Mouse (Mus musculus) thymus, postnatal 10 days (tissue): Measurements from ENCODE around the gene Zfp346.
A peak's percentile ranks its signal among the peaks of the same experiment; 100 is the strongest.

Source experiments
- DNase-seq, 2 experiments: peaks; one replicate each; pipeline ENCODE4 v3.0.0; 2021; ENCODE audit warnings: low spot score in 2 of 2

The Zfp346 gene

DNA sequence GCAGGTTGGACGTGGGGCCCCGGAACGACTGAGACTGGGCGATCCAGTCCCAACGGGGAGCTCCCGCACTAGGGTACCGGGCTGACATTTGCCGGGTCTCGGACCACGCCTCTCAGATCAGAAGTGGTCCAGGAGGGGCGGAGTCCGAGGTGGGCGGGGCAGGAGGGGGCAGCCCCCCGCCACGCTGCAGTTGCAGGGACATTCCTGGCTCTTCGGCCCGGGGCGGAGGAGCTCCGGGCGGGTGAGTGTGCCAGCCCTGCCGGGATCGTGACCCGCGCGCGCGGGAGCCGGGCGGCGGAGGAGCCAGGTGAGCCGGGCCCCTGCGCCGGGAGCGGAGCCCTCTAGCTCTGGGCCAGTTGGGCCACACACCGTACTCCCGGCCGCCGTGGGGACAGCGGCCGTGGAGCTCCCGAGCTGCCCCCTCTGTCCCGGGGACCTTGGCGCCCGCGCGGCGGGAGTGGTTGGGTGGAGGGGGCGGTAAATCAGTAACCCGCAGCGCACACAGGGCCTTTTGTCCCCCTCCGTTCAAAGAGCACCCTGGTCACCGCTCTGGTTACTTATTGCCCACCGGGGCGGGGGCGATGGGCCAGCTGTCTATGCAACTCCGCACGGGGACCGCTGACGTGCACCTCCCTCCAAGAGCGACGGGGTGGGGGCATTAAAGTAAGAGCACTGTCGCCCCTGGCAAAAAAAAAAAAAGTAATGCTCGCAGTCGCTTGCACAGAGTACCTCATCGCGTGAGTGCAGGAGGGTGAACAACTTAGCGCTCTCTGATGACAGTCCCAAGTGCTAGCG, 47.7 kb downstream of the Zfp346 start, which contains the start of gene Fgfr4:
Fgfr4 (plus strand) TSS at position 20 of the 795 bp plus-strand sequence.
- DNase-seq: no peak

DNA sequence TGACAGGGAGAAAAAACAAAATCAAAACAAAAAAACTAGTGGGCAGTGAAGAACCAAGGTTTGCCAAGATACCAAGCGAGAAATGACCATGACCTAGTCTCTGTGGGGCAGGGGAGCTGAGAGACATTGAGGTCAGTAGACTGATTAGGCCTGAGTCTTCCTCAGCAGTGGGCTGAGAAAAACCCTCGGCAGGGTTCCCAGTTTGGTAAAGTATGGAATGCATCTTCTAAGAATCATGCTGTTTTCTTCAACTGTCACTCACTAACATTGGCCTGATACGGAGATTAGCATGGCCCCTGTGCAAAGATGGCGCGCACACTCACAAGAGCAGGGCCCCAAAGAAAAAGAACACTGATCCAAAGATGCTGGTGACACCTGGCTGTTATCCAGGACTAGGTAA, 48.8 kb downstream of the Zfp346 start:
- DNase-seq: no peak

DNA sequence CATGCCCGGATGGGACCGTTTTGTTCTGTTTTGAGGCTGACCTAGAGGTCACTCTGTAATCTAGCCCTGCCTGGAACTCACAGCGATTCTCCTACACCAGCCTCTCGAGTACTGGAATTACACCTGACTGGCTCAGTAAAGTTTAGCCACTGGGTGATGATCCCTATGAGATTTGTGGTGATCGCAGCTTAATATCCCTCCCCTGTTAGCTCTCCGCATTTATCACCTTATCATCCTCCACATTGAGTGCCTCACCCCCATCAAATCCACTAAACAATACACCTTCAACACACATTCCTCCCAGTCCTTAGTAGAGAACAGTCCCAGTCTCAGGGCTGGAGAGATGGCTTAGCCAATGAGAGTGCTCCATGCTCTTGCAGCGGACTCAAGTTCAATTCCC, 57.3 kb downstream of the Zfp346 start:
- no peak for DNase-seq

DNA sequence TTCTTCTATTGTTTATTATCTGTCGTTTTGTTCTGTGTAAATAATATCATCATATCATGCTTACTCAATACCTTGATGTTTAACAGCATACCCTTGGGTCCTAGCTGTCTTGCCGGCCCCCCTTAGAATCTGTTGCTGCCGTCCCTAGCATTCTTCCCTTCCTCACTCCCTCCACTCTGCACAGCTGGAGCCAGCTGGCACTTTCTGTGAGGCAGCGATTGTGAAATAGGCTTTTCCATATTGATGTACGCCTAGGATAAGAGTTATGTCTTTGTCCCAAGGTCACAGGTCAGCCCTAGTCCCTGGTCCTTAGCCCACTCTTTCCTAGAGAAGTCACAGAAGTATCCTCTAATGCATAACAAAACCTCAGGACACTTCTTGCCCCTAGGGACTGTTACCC, 58.4 kb downstream of the Zfp346 start:
- no peak for DNase-seq

DNA sequence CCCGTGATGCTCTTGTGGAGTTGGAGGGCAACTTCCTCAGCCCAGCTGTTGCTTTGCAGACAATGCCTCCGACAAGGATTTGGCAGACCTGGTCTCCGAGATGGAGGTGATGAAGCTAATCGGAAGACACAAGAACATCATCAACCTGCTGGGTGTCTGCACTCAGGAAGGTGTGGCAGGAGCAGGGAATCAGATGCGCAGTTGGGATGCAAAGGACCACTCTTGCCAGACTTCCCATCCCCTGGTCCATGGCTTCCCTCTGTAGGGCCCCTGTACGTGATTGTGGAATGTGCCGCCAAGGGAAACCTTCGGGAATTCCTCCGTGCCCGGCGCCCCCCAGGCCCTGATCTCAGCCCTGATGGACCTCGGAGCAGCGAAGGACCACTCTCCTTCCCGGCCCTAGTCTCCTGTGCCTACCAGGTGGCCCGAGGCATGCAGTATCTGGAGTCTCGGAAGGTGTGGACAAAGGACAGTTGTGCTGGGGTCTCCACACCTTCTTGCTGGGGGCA, 60.8 kb downstream of the Zfp346 start:
- DNase-seq: no peak

DNA sequence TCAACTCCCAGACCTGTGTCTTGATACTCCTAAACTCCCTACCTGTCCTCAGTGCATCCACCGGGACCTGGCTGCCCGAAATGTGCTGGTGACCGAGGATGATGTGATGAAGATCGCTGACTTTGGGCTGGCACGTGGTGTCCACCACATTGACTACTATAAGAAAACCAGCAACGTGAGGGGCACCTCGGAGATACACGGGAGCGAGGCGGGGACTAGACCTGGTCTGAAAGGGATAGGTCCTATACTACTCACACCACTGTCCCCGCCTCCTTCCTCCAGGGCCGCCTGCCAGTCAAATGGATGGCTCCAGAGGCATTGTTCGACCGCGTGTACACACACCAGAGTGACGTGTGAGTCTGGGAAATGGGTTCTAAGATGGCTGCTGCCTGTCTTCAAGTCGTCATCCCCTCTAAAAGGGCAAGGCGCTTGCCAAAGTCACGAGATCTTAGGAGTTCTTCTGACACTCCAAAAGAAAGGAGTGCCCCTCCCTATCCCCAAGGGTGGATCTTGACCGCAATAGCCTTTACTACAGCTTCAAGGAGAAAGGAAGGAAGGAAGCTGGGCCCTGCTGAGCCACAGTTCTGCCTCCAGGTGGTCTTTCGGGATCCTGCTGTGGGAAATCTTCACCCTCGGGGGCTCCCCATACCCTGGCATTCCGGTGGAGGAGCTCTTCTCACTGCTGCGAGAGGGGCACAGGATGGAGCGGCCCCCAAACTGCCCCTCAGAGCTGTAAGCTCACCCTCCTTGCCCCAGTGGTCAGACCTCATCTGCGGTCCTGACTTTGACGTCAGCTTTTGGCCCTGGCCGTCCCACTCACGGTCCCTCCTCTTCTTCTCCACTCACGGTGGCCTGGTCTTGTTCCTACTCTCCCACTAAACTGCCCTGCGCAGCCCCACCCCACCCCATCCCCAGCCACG, 62.0 kb downstream of the Zfp346 start:
- DNase-seq: no peak

DNA sequence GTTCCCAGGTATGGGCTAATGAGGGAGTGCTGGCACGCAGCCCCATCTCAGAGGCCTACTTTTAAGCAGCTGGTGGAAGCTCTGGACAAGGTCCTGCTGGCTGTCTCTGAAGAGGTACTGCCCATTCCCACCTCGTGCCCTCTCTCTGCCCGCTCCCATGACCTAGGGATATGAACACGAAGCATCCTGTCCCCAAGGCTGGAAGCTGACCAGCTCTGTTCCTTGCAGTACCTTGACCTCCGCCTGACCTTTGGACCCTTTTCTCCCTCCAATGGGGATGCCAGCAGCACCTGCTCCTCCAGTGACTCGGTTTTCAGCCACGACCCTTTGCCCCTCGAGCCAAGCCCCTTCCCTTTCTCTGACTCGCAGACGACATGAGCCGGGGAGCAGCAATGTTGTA, 62.7 kb downstream of the Zfp346 start:
- no peak for DNase-seq

DNA sequence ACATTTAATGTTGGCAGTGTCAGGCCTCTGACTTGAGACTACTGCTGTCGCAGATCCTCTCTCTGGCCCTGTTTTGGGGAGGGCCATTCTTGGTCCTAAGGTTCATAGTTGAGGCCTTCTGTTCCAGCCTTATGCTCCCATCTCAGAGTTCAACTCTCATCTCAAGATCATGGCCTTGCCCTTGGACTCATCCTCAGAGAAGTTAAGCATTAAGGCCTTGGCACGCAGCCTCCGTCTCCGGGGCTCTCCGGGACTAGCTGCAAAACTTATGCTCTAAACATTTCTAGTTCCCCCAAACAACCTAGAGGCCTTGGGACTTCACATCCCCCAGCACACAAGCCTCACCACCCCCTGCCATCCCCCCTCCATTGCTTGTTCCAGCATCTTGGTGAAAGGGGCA, 63.1 kb downstream of the Zfp346 start:
- no peak for DNase-seq

DNA sequence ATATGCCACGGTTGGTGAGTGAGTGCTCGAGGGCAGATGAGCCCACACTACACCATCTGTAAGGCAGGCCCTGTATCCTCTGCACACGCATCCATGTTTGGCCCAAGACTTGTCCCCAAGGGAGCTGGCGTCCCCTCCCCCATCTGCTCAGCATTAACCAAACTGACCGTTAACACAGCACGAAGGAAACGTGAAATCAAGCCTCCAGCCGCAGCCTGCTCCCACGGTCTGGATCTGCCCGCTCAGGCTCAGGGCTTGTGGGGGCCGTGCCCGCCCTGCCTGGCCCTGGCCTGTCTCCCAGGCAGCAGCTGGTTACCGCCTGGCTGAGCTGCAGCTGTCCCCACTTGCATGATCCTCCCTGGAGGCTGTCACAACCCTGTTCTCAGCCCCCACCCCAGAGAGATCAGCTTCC, 63.9 kb downstream of the Zfp346 start:
- no peak for DNase-seq

DNA sequence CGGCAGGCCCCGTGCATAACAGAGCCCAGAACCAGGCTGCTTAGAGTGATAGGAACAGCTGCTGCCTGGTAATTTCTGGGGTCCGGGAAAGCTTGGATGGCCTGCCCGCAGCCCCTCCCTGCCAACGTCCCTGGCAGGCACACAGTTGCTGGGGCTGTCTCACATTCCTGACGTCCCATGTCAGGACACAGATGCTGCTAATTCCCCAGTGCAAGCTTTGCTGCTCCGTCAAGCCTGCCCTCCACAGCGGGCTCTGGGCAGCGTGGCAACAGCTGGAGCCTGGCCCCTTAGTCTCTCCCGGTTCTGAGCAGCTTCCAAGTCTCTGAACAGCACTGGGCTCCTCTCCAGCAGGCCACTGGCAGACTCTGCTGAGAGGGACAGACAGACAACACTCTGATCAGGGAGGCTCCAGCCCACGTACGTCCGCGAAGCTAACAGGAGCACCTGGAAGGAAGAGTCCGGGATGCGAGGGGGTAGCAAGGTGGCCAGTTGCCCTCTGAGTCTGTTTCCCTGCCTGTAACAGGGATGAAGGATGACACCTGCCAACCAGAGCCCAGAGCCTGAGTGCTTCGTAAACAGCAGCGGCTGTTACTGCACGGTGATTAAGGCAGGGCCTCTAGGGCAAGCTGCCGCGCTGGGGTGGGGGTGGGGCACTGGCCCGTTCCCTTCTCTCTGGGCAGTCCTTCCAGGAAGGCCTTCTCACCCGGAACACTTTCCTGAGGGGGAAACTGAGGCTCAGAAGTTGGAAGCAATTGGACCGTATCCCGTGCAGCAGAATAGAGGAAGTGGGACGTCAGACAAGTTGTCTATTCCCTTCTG, 66.6 kb downstream of the Zfp346 start:
- DNase-seq: no peak

DNA sequence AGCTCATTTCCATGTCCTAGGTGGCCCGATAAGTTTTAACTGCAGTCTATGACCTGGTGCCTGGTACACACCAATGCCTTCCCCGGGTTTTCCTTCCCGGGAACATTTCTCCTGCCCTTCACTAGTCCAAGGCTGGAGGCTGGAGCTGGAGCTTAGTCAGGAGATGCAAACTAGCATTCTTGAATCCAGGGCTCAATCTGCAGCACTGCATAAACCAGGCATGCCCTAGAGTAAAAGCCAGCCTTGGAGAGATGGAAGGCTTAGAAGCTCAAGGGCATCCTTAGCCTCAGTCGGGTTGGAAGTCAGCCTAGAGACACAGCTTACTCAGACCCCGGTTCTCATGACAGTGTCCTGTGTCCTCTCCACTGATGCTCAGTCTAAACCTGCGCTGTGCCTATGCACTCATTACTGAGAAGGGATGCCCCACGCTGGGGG, 67.2 kb downstream of the Zfp346 start:
- no peak for DNase-seq

DNA sequence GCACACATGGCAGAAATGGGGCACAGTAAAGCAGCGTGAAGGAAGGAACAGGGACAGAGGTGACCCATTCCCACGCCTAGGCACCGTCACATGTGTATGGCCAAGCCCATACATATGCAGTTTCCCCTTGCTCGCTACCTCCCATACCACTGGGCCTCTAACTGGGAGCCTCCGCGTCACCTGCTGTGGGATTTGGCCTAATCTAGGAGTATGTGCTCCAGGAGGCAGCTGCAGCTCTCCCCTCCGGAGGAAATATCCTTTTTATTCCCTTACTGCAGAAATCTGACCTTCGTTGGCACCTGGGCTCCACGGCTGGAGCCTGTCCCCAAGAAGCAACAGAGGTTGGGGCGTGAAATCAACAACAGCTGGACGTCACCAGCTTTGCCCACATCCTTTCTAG, 69.2 kb downstream of the Zfp346 start:
- no peak for DNase-seq

DNA sequence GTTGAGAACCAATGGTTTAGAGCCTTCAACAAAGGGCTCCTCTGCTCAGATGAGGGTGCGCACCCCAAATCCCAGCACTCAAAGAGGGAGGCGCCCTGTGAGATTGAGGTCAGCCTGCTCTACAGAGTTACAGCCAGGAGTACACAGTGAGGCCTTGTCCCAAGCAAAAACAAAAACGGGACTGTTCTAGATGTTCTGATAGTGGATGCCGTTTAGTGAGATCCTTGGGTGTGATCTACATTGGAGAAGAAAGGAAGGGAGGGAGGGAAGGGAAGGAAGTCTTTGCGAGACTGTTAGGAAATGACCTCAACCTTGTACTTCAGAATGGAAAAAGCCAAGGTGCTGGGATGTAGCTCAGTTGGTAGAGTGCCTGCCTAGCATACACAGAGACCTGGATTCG, 71.2 kb downstream of the Zfp346 start:
- no peak for DNase-seq

DNA sequence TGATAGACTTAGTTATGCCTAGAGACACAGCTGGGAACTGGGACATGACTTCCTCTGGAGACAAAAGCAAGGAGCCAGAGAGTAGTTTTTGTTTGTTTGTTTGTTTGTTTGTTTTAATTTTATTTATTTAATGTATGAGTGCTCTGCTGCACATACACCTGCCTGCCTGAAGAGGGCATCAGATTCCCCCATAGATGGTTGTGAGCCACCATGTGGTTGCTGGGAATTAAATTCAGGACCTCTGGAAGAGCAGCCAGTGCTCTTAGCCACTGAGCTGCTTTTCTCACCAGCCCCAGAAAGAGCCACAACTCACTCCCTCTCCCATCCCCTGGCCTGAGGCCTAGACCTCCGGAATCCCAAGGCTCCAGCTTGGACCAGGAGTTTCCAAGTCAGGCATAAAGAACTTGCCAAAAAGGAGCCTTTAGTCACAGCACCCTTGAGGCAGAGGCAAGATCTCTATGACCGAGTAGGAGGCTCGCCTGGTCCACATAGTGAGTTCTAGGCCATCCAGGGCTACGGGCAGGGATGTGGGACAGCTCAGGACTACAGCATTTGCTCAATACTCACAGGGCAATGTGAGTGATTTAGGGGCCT, 72.9 kb downstream of the Zfp346 start:
- DNase-seq: no peak

DNA sequence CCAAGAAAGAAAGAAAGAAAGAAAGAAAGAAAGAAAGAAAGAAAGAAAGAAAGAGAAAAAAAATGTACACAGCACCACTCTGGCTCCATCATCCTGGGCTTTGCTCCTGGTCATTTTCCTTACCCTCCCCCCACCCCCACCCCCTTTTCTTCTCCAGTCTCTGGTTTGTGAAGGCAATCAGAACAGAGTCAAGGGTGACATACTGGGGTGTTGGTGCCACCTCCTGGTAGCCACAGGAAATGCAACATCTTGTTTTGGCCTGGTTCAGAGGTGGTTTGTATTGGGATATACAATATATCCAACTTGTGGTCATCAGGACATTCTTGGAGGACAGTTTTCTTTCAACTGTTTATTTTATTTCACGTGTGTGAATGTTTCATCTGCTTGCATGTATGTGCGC, 73.4 kb downstream of the Zfp346 start:
- peak; percentile 35 to 60 for DNase-seq

DNA sequence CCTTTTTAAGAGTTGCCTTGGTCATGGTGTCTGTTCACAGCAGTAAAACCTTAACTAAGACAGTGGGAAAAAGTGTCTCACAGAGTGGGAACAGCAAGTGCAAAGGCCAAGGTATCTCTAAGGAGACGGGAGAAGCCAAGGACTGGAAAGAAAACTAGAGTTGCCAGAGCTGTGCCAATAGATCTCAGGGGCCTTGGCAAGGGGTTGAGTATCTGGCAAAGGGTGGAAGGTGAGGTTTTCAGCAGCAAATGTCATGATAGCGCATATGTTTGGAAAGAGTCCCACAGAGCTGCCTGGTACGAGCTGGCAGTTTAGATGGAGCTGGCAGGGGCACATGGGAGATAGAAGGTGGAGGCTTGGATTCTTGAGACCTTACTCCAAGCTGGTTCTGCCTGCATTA, 74.5 kb downstream of the Zfp346 start:
- DNase-seq: no peak

DNA sequence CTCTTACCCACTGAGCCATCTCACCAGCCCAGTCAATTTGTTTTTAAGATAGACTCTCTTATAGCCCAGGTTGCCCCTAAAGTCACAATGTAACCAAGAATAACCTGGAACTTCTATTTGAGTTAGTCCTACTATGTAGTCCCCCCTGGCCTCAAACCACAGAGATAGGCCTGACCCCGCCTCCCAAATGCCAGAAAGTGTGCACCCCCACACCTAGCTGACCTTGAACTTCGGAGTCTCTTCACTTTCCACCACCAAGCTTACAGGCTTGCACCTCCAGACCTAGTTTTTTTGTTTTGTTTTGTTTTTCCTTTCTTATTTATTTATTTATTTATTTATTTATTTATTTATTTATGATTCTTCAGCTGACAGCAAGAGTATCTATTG, 76.7 kb downstream of the Zfp346 start:
- DNase-seq: no peak

DNA sequence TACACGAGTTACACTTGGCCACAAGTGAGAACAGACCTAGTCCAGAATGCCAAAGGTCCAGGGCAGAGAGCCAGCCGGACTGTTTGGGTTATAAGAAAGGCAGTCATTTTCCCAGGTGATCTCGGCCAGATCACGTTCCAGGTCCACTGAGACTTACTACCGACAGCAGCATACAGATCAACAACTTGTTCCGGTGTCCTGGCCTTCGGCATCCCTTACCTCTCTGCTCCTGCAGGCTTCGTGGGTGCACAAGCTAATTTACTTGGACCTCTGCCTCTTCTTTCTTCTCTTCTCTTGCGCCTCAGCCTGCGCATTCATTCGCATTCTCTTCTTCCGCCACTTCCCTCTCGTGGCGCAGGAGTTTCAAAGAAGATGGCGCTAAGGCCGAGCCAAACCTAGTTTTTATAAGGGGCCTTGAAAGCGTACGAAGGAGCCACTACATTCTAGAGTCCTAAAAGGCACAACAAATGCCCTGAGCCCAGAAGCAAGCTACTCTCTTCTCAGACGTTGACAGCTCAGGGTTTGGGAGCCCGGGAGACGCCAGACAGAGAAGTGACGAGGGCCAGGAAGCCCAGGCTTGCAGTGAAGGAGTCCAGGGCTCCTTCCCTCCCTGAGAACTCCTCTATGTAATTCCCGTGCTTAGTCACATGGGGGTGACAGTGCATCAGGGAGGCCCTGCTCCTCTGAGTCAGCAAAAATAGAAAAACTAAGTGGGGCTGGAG, 77.2 kb downstream of the Zfp346 start:
- no peak for DNase-seq

DNA sequence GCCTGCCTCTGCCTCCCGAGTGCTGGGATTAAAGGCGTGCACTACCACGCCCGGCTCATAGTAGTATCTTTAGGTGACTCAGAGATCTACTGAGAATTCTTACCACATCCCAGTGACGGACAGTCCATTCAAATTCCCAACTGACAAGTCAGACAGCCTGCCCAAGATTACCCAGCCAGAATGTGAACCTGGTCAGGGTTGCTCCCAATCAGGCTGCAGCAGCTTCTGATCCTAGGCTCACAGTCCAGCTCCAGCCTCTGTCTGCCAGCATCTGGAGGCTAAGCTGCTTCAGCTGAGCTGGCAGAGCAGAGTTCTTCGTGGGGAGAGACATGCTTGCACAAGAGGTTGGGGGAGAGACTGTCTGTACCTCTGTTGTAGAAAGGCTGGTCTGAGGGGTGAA, 78.3 kb downstream of the Zfp346 start:
- no peak for DNase-seq
